In genomic region chr14:51912391-51913061, GRCm38 (mm10) we compare ENCODE assay signal across 8 mouse cellular contexts. TPM values are rescaled to one million over a fixed set of nuclear protein-coding genes. Genes with fewer than 3 reads are reported as not detected.
DNase-seq lines count a peak whose midpoint lies in the region; ATAC-seq and TF ChIP-seq lines count a peak whose summit lies in the region.

No protein-coding gene starts in this region.

- no peak overlapping the region for H3K27ac ChIP-seq in testis, adult 2 months (ENCODE audit: control insufficient read depth, insufficient read depth, low read depth, low read length)
- no peak overlapping the region for H3K27ac ChIP-seq in forebrain, embryonic 12.5 days

- 6% methylated on average over 14 of the region's 14 CpGs for WGBS in forebrain, embryonic 12.5 days

- H3K9ac ChIP-seq in forebrain, embryonic 12.5 days = peak overlapping the region; percentile 68

- no peak for TF ChIP-seq CTCF in testis, adult 2 months (IDR thresholded peaks at IDR 0.05; ENCODE audit: control insufficient read depth, insufficient read depth, insufficient replicate concordance, low read depth, low read length)

- no peak for TF ChIP-seq POLR2A in testis, adult 2 months (IDR thresholded peaks at IDR 0.05; ENCODE audit: control insufficient read depth, low read depth, low read length)

- peaks cover 15% of the 10 kb centered on the region for H3K4me1 ChIP-seq in testis, adult 2 months (ENCODE audit: control insufficient read depth, insufficient read depth, low read length)
- H3K4me1 ChIP-seq in forebrain, embryonic 12.5 days = peaks cover 27% of the 10 kb centered on the region
- peaks cover 29% of the 10 kb centered on the region for H3K4me1 ChIP-seq in megakaryocyte, embryonic 14.5 days

- no peak for DNase-seq in testis, postnatal 10 days (ENCODE audit: low spot score)
- DNase-seq in frontal cortex, postnatal 25 days (ENCODE audit: low spot score in 2 of 2) = no peak
- DNase-seq in lung, postnatal 10 days = no peak

- H3K27me3 ChIP-seq in testis, adult 2 months (ENCODE audit: control insufficient read depth, insufficient read depth, low read length) = no peaks in the 10 kb centered on the region
- H3K27me3 ChIP-seq in forebrain, embryonic 12.5 days = peaks cover 34% of the 10 kb centered on the region
- H3K27me3 ChIP-seq in megakaryocyte, embryonic 14.5 days (replicated peaks) = peaks cover 70% of the 10 kb centered on the region

- no peaks in the 10 kb centered on the region for H3K36me3 ChIP-seq in testis, adult 2 months (ENCODE audit: control insufficient read depth, insufficient read depth, low read length)
- no peaks in the 10 kb centered on the region for H3K36me3 ChIP-seq in forebrain, embryonic 12.5 days (replicated peaks)
- H3K36me3 ChIP-seq in megakaryocyte, embryonic 14.5 days (replicated peaks; ENCODE audit: low read length) = no peaks in the 10 kb centered on the region

- H3K4me2 ChIP-seq in forebrain, embryonic 12.5 days = peak overlapping the region; percentile 99

- ATAC-seq in forebrain, embryonic 12.5 days (ENCODE audit: low FRiP score) = peak; percentile 47
- peak; percentile 4 for ATAC-seq in inflammation-experienced regulatory T-cells, adult 6 months
- ATAC-seq in erythroid progenitor cell, adult 5-6 weeks (replicated peaks; ENCODE audit: low FRiP score, poor library complexity, severe bottlenecking) = no peak

- H3K4me3 ChIP-seq in testis, adult 2 months (ENCODE audit: control insufficient read depth, low read depth, low read length) = peak overlapping the region; percentile 76
- H3K4me3 ChIP-seq in forebrain, embryonic 12.5 days (replicated peaks) = peak overlapping the region; percentile 61
- peak overlapping the region; percentile 91 for H3K4me3 ChIP-seq in megakaryocyte, embryonic 14.5 days (replicated peaks)

- no peaks in the 10 kb centered on the region for H3K9me3 ChIP-seq in forebrain, embryonic 12.5 days
- H3K9me3 ChIP-seq in megakaryocyte, embryonic 14.5 days = no peaks in the 10 kb centered on the region

RNA-seq across cellular contexts. Expression of gene Ndrg2, which starts 1.4 kb away (rescaled TPM):
- polyA plus RNA-seq in testis, adult 2 months (2012; rRNA removed) = 27.3 and 31.6 TPM in 2 replicates
- polyA plus RNA-seq in forebrain, embryonic 12.5 days (2016; fragmentation: Nextera tagmentation; extraction: Ambion mirVana) = 34.2 and 41.1 TPM in 2 replicates
- 10 to 100 TPM in 2 of 3 experiments, 1 to 10 TPM in 1; 9.3 to 31.1 (median 21.3) TPM for polyA plus RNA-seq in inflammation-experienced regulatory T-cells, adult 6 months (2017; shearing (Covaris generic))
- polyA plus RNA-seq in megakaryocyte, embryonic 14.5 days (2012; ENCODE audit: insufficient read depth, low replicate concordance) = 0.44 TPM in 1 of 2 replicates, not detected in the other
- total RNA-seq in erythroid progenitor cell, adult 5-6 weeks (2015; ENCODE audit: low replicate concordance) = 18.4 TPM in 1 of 2 replicates, not detected in the other
- 5.9 and 9.2 TPM in 2 replicates for total RNA-seq in erythroid progenitor cell, adult 5-6 weeks (2017; ENCODE audit: low replicate concordance)

RNA-seq across cellular contexts. Expression of gene Tppp2, which starts 5.7 kb away (rescaled TPM):
- polyA plus RNA-seq in testis, adult 2 months (2012; rRNA removed) = 153 and 181 TPM in 2 replicates
- not detected in 2 replicates for polyA plus RNA-seq in forebrain, embryonic 12.5 days (2016; fragmentation: Nextera tagmentation; extraction: Ambion mirVana)
- not detected for polyA plus RNA-seq in inflammation-experienced regulatory T-cells, adult 6 months (2017; shearing (Covaris generic))
- not detected in 2 replicates for polyA plus RNA-seq in megakaryocyte, embryonic 14.5 days (2012; ENCODE audit: insufficient read depth, low replicate concordance)
- total RNA-seq in erythroid progenitor cell, adult 5-6 weeks (2015; ENCODE audit: low replicate concordance) = not detected in 2 replicates
- not detected in 2 replicates for total RNA-seq in erythroid progenitor cell, adult 5-6 weeks (2017; ENCODE audit: low replicate concordance)

RNA-seq across cellular contexts. Expression of gene Rnase13, which starts 10.0 kb away (rescaled TPM):
- polyA plus RNA-seq in testis, adult 2 months (2012; rRNA removed) = 0.07 TPM in 1 of 2 replicates, not detected in the other
- polyA plus RNA-seq in forebrain, embryonic 12.5 days (2016; fragmentation: Nextera tagmentation; extraction: Ambion mirVana) = not detected in 2 replicates
- not detected for polyA plus RNA-seq in inflammation-experienced regulatory T-cells, adult 6 months (2017; shearing (Covaris generic))
- not detected in 2 replicates for polyA plus RNA-seq in megakaryocyte, embryonic 14.5 days (2012; ENCODE audit: insufficient read depth, low replicate concordance)
- total RNA-seq in erythroid progenitor cell, adult 5-6 weeks (2015; ENCODE audit: low replicate concordance) = not detected in 2 replicates
- total RNA-seq in erythroid progenitor cell, adult 5-6 weeks (2017; ENCODE audit: low replicate concordance) = not detected in 2 replicates

RNA-seq across cellular contexts. Expression of gene Slc39a2, which starts 19.8 kb away (rescaled TPM):
- polyA plus RNA-seq in testis, adult 2 months (2012; rRNA removed) = 0.14 and 0.30 TPM in 2 replicates
- 1.3 and 1.7 TPM in 2 replicates for polyA plus RNA-seq in forebrain, embryonic 12.5 days (2016; fragmentation: Nextera tagmentation; extraction: Ambion mirVana)
- under 1 TPM; 0.29 to 0.40 (median 0.34) TPM for polyA plus RNA-seq in inflammation-experienced regulatory T-cells, adult 6 months (2017; shearing (Covaris generic))
- polyA plus RNA-seq in megakaryocyte, embryonic 14.5 days (2012; ENCODE audit: insufficient read depth, low replicate concordance) = 0.89 TPM in 1 of 2 replicates, not detected in the other
- total RNA-seq in erythroid progenitor cell, adult 5-6 weeks (2015; ENCODE audit: low replicate concordance) = 2.1 TPM in 1 of 2 replicates, not detected in the other
- not detected in 2 replicates for total RNA-seq in erythroid progenitor cell, adult 5-6 weeks (2017; ENCODE audit: low replicate concordance)

RNA-seq across cellular contexts. Expression of gene Mettl17, which starts 27.9 kb away (rescaled TPM):
- polyA plus RNA-seq in testis, adult 2 months (2012; rRNA removed) = 14.4 and 15.8 TPM in 2 replicates
- polyA plus RNA-seq in forebrain, embryonic 12.5 days (2016; fragmentation: Nextera tagmentation; extraction: Ambion mirVana) = 58.2 and 66.0 TPM in 2 replicates
- 10 to 100 TPM; 26.7 to 75.2 (median 69.3) TPM for polyA plus RNA-seq in inflammation-experienced regulatory T-cells, adult 6 months (2017; shearing (Covaris generic))
- 4.8 and 6.2 TPM in 2 replicates for polyA plus RNA-seq in megakaryocyte, embryonic 14.5 days (2012; ENCODE audit: insufficient read depth, low replicate concordance)
- 1.7 and 4.3 TPM in 2 replicates for total RNA-seq in erythroid progenitor cell, adult 5-6 weeks (2015; ENCODE audit: low replicate concordance)
- 11.3 TPM in 1 of 2 replicates, not detected in the other for total RNA-seq in erythroid progenitor cell, adult 5-6 weeks (2017; ENCODE audit: low replicate concordance)

Comparison
In these comparisons a context has a peak if more than half of its experiments do, and no peak if none do; other contexts are left out.
1. RNA of gene Tppp2, which starts 5.7 kb away (polyA plus RNA-seq): 153 to 181 TPM in testis, adult 2 months; not detected in forebrain, embryonic 12.5 days, not detected in inflammation-experienced regulatory T-cells, adult 6 months and not detected in megakaryocyte, embryonic 14.5 days; every median in the first group is over 100 times any median in the second.
2. Peak in every context shown above with its lines, with median percentiles within 50 percentile points of each other: H3K4me3 ChIP-seq.